Mouse (Mus musculus) ES-E14 (cell line): ENCODE results near the gene Kpna1.
"Not testable (repeated sequence)": the region's sequence is repeated elsewhere in the genome, so short reads cannot be mapped to it uniquely, and the experiment has no call there.

Source experiments
- ZC3H11A ChIP-seq: IDR thresholded peaks from 2 replicates; pipeline ENCODE4 v1.6.1; 2012; ENCODE audit warnings: low read depth, mild to moderate bottlenecking, inconsistent platforms, low read length, borderline replicate concordance
- ZNF384 ChIP-seq: IDR thresholded peaks from 2 replicates; pipeline ENCODE4 v1.6.1; 2012; ENCODE audit warnings: low read depth, low read length, inconsistent platforms

DNA sequence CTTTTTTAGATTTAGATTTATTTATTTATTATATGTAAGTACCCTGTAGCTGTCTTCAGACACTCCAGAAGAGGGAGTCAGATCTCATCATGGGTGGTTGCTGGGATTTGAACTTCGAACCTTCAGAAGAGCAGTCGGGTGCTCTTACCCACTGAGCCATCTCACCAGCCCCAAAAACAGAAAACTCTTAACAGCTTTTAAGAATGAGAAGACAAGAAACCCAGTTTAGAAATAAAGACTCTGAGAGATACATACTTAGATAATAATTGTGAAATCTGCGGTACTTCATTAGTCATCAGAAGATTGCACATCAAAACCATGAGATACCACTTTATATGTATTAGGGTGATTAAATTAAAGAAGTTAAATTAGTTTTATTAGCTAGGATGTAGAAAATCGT, 20.3 kb downstream of the Kpna1 start:
- not testable (repeated sequence) for TF ChIP-seq ZNF384, ZC3H11A
